Mouse (Mus musculus): Measurements from ENCODE around the gene Myom3.

Myom3 gene

GRCm38 (mm10) chr4:135804169-135804568 is 44.7 kb downstream of the Myom3 start:
- DNase-seq (ENCODE audit: low spot score in 2 of 2) = no peak

GRCm38 (mm10) chr4:135814896-135815295 is 55.4 kb downstream of the Myom3 start:
- no peak for DNase-seq (ENCODE audit: low spot score in 2 of 2)

- no peak for DNase-seq (ENCODE audit: low spot score in 2 of 2)
Measured at GRCm38 (mm10) chr4:135816905-135817622, 57.5 kb downstream of the Myom3 start.

DNA sequence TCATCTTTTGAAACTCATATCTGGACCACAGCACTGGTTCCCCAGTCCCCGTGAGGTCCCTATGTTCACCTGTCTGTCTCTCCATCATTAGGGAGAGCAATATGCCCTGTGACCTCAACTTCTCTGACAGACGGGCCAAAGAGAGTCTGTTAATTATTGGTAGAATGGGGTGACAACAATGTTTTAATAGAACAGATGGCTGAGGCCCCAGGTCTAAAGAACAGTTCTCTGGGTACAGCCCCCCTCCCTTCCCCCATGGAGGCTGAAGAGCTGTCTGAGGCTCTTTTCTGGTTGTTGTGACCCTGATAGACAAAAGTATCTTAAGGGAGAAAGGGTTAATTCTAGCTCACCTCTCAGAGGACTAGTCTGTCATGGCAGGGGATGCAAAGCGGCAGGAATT is 58.9 kb downstream of the Myom3 start:
- no peak for DNase-seq (ENCODE audit: low spot score in 2 of 2)

DNA sequence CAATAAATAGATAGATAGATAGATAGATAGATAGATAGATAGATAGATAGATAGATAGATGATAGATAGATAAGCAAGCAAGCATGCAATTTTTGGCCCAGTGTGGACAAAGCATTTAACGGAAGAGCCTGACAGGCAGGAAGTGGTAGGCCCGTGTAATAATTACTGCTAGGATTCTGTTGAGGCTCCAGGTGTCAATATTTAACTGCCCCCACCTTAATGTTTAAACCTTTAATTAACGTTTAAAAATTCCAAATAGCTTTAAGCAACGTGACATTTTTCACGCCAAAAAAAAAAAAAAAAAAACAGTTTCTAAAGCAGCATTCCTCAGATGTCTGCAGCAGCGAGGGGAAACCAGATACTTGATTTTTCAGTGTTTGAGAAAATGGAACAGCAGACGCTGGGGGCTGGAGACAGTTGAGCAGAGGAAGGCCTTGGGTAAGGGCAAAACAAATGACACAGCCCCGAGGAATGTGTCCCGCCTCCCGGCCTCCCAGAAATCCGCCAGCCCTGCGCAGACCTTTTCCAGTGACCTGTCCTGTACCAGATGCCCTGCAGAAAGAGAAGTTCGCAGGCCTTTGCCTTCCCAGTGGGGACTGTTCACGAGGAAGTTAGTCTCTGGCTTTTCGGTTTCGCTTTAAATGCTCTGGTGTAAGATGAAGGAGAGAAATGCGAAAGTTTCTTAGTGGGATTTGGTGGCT is 60.5 kb downstream of the Myom3 start:
- DNase-seq (ENCODE audit: low spot score in 2 of 2) = no peak

- no peak for DNase-seq (ENCODE audit: low spot score in 2 of 2)
Measured at GRCm38 (mm10) chr4:135821772-135822171, 62.3 kb downstream of the Myom3 start.

- DNase-seq (ENCODE audit: low spot score in 2 of 2) = no peak
Measured at GRCm38 (mm10) chr4:135823298-135823697, 63.8 kb downstream of the Myom3 start.

GRCm38 (mm10) chr4:135824254-135824653 is 64.7 kb downstream of the Myom3 start:
- no peak for DNase-seq (ENCODE audit: low spot score in 2 of 2)

DNA sequence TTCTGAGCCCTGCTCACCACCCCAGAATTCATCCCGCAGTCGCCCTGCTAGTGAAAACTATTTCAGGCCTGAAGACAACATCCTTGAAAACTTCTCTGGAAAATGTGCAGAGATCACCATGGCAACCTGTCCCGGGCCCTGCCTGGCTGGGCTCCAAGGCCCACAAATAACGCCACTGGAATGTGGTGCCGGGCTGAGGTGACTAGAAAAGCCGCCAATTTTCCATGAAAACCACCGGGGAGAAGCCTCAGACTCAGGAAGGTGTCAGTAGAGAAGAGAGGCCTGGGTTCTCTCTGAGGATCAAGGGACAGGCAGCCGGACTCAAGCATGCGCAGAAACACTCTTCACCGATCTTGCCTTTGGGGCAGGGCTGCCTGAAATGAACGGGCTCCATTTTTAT is 69.0 kb downstream of the Myom3 start:
- DNase-seq (ENCODE audit: low spot score in 2 of 2) = peak; percentile 70 to 78

GRCm38 (mm10) chr4:135832070-135832469 is 72.6 kb downstream of the Myom3 start:
- no peak for DNase-seq (ENCODE audit: low spot score in 2 of 2)

DNA sequence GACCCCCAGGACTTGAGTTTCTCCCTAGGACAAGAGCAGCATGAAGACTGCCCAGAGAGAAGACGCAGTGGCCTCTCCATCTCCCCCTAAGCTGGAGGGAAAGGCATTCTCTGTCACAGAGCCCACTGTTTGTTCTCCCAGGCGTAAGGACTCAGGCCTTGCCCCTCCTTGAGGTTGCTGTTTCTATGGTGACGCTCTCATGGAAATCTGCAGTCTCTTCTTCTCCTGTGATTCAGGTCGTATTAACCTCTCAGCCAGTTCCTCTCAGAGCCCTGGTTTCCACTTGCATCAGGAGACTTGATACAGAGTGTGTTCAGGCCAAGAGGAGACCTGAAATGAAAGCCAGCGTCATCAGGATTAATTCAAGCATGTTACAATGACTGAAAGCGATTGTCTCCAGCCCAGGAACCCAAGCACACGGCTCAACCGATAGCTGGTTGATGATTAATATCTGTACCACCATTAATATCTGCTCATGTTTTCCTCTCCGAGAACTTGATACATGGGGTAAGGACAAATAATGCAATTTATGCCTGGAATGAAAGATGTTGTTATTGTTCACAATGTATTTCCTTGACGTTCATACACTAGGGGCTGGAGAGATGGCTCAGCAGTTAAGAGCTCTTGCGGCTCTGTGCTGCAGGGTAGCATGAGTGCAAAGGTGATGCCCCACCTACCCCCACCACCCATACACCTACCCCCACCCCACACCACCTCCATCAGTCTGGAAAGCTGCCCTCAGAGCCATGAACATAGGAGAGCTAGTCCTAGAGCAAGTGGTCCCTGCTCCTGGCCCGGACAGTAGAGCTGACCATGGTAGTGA is 74.0 kb downstream of the Myom3 start:
- DNase-seq (ENCODE audit: low spot score in 2 of 2) = no peak

GRCm38 (mm10) chr4:135834124-135834717 is 74.7 kb downstream of the Myom3 start:
- DNase-seq (ENCODE audit: low spot score in 2 of 2) = no peak

DNA sequence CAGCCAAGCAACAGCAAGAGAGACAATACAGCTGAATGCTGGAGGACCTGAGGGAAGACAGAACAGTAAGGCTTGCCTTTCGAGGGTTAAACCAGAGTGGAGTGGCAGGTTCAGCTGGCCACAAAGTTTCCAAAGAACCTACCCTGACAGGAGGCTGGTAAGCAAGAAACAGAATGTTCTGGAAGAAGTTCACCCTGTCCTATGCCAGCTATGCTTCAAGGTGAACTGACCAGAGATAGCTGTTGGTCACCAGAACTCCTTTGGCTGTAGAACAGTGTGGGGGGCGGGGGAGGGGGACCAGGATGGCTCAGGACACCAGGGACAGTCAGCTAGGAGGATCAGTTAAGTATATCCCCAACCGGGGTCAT is 79.4 kb downstream of the Myom3 start:
- no peak for DNase-seq (ENCODE audit: low spot score in 2 of 2)

- DNase-seq (ENCODE audit: low spot score in 2 of 2) = no peak
Measured at GRCm38 (mm10) chr4:135839293-135840011, 79.9 kb downstream of the Myom3 start.

GRCm38 (mm10) chr4:135844400-135844799 is 84.9 kb downstream of the Myom3 start:
- no peak for DNase-seq (ENCODE audit: low spot score in 2 of 2)

GRCm38 (mm10) chr4:135847581-135847980 is 88.1 kb downstream of the Myom3 start:
- no peak for DNase-seq (ENCODE audit: low spot score in 2 of 2)

DNA sequence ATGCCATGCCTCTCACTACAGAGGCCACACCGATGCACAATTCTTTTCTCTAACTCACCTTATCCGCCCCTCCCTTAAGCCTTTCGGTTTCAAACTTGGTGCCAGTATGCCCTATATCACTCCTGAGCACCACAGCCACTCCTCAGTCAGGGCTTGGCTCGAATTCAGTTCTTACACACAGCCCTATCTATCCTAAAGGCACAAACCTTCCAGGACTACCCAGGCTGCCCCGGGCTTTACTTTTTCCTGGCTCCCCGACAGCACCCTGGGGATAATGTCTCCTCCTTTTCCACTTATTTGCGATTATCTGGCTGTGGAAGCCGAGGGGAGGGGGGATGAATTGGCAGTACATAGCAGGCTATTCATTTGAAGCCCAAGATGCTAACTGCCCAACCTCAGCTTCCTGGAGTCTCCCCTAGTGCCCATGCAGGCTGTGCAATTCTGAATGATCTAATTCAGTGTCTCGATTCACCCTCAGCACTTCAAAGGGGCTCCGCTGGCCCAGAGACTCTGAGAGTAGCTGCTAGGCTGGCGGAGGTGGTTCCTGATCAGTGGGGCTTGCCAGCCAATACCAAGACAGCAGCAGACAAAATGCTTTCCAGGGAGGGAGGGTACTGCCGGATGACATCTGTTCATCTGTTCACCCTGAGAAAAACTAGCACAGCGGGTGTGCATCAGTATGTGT is 91.0 kb downstream of the Myom3 start:
- DNase-seq (ENCODE audit: low spot score in 2 of 2) = peak; percentile 60 to 73

GRCm38 (mm10) chr4:135851942-135852341 is 92.4 kb downstream of the Myom3 start:
- DNase-seq (ENCODE audit: low spot score in 2 of 2) = no peak

GRCm38 (mm10) chr4:135853987-135854546 is 94.6 kb downstream of the Myom3 start:
- no peak for DNase-seq (ENCODE audit: low spot score in 2 of 2)

GRCm38 (mm10) chr4:135854630-135855029 is 95.1 kb downstream of the Myom3 start:
- DNase-seq (ENCODE audit: low spot score in 2 of 2) = no peak

GRCm38 (mm10) chr4:135855080-135855479 is 95.6 kb downstream of the Myom3 start:
- DNase-seq (ENCODE audit: low spot score in 2 of 2) = no peak

All from frontal cortex, postnatal 10 days (tissue).